Mouse (Mus musculus) cerebellum, adult 2 months (tissue): ENCODE results near the gene Specc1l. TPM values are rescaled to one million over a fixed set of nuclear protein-coding genes. Genes with fewer than 3 reads are reported as not detected.
A peak's percentile ranks its signal among the peaks of the same experiment; 100 is the strongest.
"Not testable (repeated sequence)": the region's sequence is repeated elsewhere in the genome, so short reads cannot be mapped to it uniquely, and the experiment has no call there.

ENCODE experiments used
- DNase-seq, 2 experiments: peaks; one replicate each; pipeline ENCODE4 v3.0.0; 2021
- H3K27ac ChIP-seq: fragments of 200-500 bp; 2 replicates; pipeline ENCODE4 v1.5.1; 2012; ENCODE audit warnings: low read length, control low read depth, inconsistent platforms; ENCODE audit not compliant: insufficient read depth
- H3K27me3 ChIP-seq: fragments of 200-500 bp; 2 replicates; pipeline ENCODE4 v1.6.1; 2012; ENCODE audit warnings: inconsistent platforms, mild to moderate bottlenecking, low read length, moderate library complexity; ENCODE audit not compliant: control insufficient read depth, insufficient read depth
- H3K4me1 ChIP-seq: fragments of 200-500 bp; 2 replicates; pipeline ENCODE4 v1.6.1; 2011; ENCODE audit warnings: low read length; ENCODE audit not compliant: control insufficient read depth, insufficient read depth
- H3K4me3 ChIP-seq: fragments of 200-500 bp; replicated peaks from 2 replicates; pipeline ENCODE3; 2011; ENCODE audit warnings: mild to moderate bottlenecking, low read depth, low read length, control low read depth; ENCODE audit not compliant: insufficient read depth
- CTCF ChIP-seq: fragments of 200-500 bp; IDR thresholded peaks from 2 replicates; pipeline ENCODE4 v1.5.1; 2011; ENCODE audit warnings: low read depth, mild to moderate bottlenecking, control low read depth, low read length, moderate library complexity, borderline replicate concordance; ENCODE audit not compliant: insufficient read depth
- POLR2A ChIP-seq: fragments of 200-500 bp; IDR thresholded peaks from 2 replicates; pipeline ENCODE4 v1.6.1; 2011; ENCODE audit warnings: low read length, control low read depth, borderline replicate concordance; ENCODE audit not compliant: insufficient read depth
- WGBS: fragments of 180-500 bp; shearing (Covaris S2); methylation state at CpG from one replicate; pipeline ENCODE4 v1.1.7; 2018; 5-methylcytosine and 5-hydroxymethylcytosine counted together
- polyA plus RNA-seq: library from polyadenylated mRNA; depleted of rRNA; stranded (reverse); fragments of >200 nt; gene quantifications from 2 replicates; pipeline ENCODE4 v1.2.3, GENCODE M21; 2012

Specc1l gene
- polyA plus RNA-seq, 1 experiment: 34.9 TPM

DNA sequence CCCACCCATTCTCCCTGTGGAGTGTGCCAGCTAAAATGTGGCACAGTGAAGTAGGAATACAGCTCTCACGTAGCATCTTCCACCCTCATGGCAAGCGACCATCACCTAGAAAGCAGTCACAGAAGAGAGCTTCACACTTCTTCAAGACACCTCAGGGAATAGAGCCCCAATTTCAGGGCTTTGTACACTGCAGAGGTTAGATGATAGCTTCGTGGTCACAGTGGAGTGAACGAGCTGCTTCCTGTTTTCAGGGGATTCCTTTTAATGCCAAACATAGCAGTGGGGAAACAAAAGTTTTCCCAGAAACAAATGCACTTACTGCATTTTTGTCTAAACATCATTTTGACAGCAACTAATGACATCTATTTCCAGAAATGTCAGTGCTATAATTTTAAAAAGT, 77.5 kb downstream of the Specc1l start:
- DNase-seq: no peak
- 72% methylated on average over 4 of the region's 4 CpGs for WGBS
- no peak for TF ChIP-seq CTCF
- no peak for TF ChIP-seq POLR2A
- H3K4me1 ChIP-seq: no peaks in the 10 kb centered on the region
- no peaks in the 10 kb centered on the region; the same call in 1 of the 2 replicates for H3K27me3 ChIP-seq
- no peak overlapping the region for H3K27ac ChIP-seq
- H3K4me3 ChIP-seq: no peak overlapping the region

DNA sequence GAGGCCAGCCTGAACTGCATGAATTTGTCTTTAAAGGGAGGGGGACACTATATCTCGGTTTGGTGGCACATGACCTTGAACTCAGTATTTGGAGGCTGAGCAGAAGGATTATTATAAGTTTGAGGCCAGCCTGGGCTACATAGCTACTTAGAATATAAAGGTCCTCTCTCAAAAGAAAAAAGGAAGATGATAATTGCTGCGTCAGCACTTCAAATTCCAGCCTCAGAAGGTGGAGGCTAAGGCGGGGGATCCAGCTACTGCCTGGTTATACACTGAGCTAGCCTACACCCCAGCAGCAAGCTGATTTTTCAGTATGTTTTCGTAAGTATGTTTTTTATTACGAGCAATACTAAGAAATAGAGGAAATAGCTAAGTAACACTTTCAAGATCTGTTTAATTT, 78.8 kb downstream of the Specc1l start:
- Histone ChIP-seq H3K4me1 (no peaks in the 10 kb centered on the region), H3K4me3 (no peak overlapping the region), H3K27ac (no peak overlapping the region), H3K27me3 (no peaks in the 10 kb centered on the region)
- 93% methylated on average over 5 of the region's 5 CpGs for whole genome bisulfite sequencing
- peak in 1 of 2 experiments; percentile 1 for DNase-seq
- TF ChIP-seq POLR2A (no peak), CTCF (no peak)

DNA sequence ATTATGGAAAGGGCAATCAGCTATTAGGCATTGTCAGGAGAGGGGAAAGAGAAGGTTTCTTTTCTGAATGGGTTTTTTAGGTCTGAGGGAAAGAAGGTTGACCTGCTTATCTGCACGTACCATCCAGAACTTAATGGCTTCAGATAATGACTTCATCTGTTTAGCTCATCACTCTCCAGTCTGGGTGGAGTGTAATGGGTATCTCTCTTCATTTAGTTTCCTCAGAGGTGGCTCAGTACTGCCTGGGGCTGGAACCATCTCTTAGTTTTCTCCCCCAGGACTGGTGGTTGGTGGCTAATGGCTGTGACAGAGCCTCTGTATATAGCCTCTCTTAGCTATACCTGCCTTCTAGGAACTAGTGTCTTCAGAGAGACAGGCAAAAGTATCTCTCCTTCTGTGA, 79.5 kb downstream of the Specc1l start:
- no peak for TF ChIP-seq POLR2A
- TF ChIP-seq CTCF: no peak
- H3K4me1 ChIP-seq: no peaks in the 10 kb centered on the region
- H3K27ac ChIP-seq: no peak overlapping the region
- 80% methylated on average over 1 of the region's 1 CpGs for WGBS
- no peak overlapping the region for H3K4me3 ChIP-seq
- no peak for DNase-seq
- no peaks in the 10 kb centered on the region for H3K27me3 ChIP-seq

DNA sequence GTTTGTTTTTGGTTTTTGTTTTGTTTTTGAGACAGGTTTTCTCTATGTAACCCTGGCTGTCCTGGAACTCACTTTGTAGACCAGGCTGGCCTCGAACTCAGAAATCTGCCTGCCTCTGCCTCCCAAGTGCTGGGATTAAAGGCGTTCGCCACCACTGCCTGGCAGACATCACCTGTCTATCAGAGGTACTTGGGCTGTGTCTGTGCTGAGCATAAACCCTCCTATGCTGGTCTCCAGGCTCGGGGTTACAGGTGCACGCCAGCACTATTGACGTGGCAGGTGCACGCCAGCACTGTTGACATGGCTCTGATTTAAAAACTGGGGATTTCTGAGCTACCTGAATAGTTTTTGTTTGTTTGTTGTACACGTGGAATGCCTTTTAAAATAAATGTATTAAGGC, 80.3 kb downstream of the Specc1l start:
- H3K4me1 ChIP-seq, H3K4me3 ChIP-seq, H3K27me3 ChIP-seq, H3K27ac ChIP-seq: not testable (repeated sequence)
- peak in 1 of 2 experiments; percentile 4 for DNase-seq
- 92% methylated on average over 8 of the region's 8 CpGs for WGBS

DNA sequence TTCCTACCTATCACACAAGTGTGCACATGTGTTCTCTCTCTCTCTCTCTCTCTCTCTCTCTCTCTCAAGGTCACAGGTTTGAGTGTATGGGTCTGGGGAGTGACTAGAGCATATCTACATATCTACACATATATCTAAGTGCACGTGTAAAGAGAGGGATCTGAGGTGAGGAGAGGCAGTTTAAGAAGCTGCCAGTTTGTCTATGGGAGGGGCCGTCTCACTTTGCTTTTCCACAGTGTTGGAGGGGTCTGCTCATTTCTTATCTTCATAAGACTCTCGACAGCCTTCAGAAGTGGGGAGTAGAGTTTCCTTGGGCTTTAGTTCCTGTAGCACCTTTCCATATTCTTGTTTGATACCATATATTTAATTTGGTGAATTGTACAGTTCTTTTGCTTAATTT, 81.4 kb downstream of the Specc1l start:
- Histone ChIP-seq H3K27me3 (no peaks in the 10 kb centered on the region), H3K27ac (no peak overlapping the region), H3K4me3 (no peak overlapping the region), H3K4me1 (no peaks in the 10 kb centered on the region)
- no peak for DNase-seq
- TF ChIP-seq POLR2A (no peak), CTCF (no peak)
- WGBS: 88% methylated on average over 3 of the region's 3 CpGs

DNA sequence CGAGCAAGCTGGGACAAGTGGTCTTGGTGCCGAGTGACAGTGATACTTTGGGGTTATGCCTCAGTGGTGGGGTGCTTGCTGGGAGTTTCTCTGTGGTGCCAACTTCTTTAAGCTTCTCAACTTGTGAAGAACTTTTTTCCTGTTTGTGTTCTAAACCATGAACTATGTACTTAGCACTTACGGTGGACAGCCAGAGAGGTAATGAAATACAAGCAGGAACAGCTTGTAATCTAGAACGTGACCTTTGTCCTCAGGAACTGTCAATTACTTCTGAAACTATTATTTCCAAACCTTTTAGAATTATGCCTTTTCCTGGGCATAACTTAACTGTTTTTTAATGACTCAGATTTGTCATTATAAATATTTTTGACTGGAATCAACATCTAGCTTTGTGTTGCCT, 82.5 kb downstream of the Specc1l start:
- peaks cover 2% of the 10 kb centered on the region; the same call in 1 of the 2 replicates for H3K4me1 ChIP-seq
- H3K4me3 ChIP-seq: no peak overlapping the region
- 89% methylated on average over 4 of the region's 4 CpGs for WGBS
- no peak for DNase-seq
- no peaks in the 10 kb centered on the region for H3K27me3 ChIP-seq
- TF ChIP-seq POLR2A (no peak), CTCF (no peak)
- no peak overlapping the region for H3K27ac ChIP-seq

DNA sequence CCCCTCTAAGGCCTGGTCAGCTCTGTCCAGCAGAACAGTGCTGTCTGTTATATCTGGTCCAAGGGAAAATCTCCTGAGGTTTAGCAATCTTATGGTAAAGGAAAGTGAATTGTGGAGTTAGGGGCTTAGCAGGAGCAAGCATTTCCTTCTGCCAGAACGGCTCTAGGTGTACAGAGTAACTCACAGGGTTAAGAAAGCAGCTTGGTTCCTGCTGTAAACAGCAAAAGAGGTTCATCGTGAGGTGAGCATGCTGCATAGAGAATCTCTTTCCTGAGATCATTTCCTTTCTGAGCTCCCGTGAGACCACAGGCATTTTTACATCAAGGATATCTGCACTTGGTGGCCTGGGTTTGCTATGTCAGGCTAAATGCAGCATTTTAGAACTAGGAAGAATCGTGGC, 83.1 kb downstream of the Specc1l start:
- DNase-seq: no peak
- Histone ChIP-seq H3K27me3 (no peaks in the 10 kb centered on the region), H3K4me1 (peaks cover 5% of the 10 kb centered on the region; the same call in 1 of the 2 replicates), H3K27ac (no peak overlapping the region), H3K4me3 (no peak overlapping the region)
- WGBS: 89% methylated on average over 4 of the region's 4 CpGs
- no peak for TF ChIP-seq CTCF

DNA sequence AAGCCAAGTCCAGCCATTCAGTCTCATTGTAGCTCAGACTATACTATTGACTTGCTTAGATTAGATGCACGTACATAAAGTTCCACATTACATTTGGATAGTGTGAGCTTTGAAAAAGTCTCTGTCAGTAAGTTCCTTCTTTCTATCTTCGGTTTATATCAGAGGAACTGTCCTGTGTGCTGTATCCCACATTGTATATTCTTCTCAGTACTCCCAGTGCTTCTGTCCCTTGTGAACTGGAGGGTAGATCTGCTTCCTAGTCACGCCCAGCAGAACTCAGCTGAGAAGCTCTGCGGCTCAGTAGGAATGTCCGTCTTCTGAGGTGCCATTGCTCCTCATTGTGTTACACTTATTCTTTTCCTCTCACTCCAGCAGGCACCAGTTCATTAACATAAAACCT, 86.7 kb downstream of the Specc1l start:
- 91% methylated on average over 5 of the region's 5 CpGs for WGBS
- no peak for DNase-seq
- TF ChIP-seq CTCF (no peak), POLR2A (no peak)

More for the DNA sequence above, 86.7 kb downstream of the Specc1l start:
- H3K4me1 ChIP-seq: peaks cover 27% of the 10 kb centered on the region
- no peak overlapping the region for H3K27ac ChIP-seq
- H3K27me3 ChIP-seq: no peaks in the 10 kb centered on the region
- no peak overlapping the region for H3K4me3 ChIP-seq
